Mouse (Mus musculus): ENCODE results near the gene Btbd11. TPM values are rescaled to one million over a fixed set of nuclear protein-coding genes. Genes with fewer than 3 reads are reported as not detected.

The Btbd11 gene
- total RNA-seq, 2 experiments from 2014 or later = 1.1 to 1.4 TPM

GRCm38 (mm10) chr10:85411120-85411519 is 24.5 kb downstream of the Btbd11 start:
- intact Hi-C loops (cut with DNase I) = no loop called here
- DNase-seq = no peak

DNA sequence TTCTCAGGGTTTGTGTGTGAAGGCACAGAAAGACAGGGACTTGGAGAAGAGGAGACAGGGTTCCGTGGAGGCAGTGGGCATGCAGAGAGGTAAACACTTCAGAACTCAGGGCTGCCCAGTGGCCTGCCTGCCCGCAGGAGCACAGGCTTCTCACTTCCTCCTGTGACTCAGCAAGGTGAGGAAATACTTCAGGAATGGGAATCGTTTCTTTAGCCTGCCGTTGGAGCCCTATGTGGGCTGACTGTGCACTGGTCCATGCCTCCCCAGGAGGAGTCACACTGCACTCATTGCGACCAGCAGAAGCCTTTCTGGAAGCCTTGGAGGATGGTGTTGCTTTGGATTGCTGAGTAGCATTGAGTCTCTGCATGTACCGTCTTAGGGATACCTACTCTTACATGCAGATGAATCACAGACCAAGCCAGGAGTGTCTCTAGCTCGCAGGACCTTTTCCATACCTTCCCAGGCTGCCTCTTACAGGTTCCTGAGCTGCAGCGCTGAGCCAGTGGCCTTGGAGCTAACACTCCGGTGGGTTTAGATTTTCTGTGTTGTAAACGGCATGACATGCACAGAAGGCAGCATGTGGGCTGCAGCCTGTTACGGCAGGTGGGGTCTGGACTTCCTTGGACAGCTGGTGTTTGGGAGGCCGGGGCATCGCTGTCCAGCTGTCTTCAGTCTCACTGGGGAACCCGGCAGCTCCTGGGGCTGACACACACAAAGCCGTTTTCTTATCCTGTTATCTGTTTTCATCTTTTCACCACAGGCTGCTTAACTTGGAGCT is 34.4 kb downstream of the Btbd11 start:
- DNase-seq = no peak
- intact Hi-C loops (cut with DNase I) = no loop called here

DNA sequence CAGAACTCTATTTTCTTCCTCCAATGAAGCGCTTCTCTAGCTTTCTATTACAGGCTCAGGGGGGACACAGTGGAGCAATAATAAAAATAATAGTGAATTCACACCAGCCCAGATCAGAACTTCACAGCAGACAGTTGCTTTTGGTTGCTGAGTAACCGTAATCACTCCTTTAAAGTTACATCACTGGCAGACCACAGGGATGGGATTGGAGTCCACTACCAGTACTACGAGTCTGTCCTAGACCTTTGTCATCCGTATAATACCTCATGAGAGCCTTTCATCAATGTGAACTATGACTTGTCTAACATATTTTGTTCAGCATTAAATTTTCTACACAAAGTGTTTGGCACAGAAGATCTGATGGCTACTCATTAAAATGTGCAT is 35.0 kb downstream of the Btbd11 start:
- intact Hi-C loops (cut with DNase I) = no loop called here
- DNase-seq = no peak

DNA sequence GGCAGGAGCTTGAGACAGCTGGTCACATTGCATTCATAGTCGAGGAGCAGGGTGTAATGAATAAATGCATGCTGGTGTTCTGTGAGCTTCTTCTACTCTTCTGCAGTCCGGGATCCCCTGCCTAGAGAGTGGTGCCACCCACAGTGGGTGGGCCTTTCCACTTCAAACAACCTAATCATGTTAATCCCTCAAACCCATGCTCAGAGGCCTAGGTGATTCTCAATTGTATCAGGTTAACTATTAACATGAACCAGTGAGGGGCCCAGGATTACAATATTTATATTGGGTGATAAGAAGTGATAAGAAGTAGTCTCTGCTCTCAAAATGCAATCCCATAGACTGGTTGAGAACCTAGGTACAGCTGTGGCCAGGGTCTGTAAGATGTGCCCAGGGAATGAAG is 39.1 kb downstream of the Btbd11 start:
- intact Hi-C loops (cut with DNase I) = no loop called here
- no peak for DNase-seq

DNA sequence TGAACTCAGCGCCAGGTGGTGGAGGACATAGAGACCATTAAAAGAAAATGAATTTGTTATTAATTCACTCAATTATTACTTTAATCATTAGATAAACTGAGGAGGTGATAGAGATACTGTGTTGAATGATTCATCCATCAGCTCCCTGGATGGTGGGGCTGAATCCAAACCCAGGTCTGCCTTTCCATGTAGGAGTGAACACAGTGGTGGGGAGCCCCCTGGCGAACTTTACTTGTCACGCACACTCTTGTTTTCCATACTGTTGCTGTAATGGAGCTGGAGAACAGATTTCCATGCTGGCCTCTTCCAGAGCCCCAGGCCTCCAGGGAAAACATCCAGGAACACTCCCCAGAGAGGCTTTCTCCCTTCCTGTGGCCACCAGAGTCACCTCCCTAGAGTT is 50.6 kb downstream of the Btbd11 start:
- intact Hi-C loops (cut with DNase I) = no loop called here
- DNase-seq = no peak

GRCm38 (mm10) chr10:85443371-85443770 is 56.8 kb downstream of the Btbd11 start:
- intact Hi-C loops (cut with DNase I) = no loop called here
- no peak for DNase-seq

- intact Hi-C loops (cut with DNase I) = no loop called here
- DNase-seq = no peak
These were observed 59.3 kb downstream of the Btbd11 start for GRCm38 (mm10) chr10:85445891-85446290.

GRCm38 (mm10) chr10:85446700-85447099 is 60.1 kb downstream of the Btbd11 start:
- no peak for DNase-seq
- intact Hi-C loops (cut with DNase I) = no loop called here

GRCm38 (mm10) chr10:85447869-85448268 is 61.3 kb downstream of the Btbd11 start:
- no peak for DNase-seq
- intact Hi-C loops (cut with DNase I) = no loop called here

DNA sequence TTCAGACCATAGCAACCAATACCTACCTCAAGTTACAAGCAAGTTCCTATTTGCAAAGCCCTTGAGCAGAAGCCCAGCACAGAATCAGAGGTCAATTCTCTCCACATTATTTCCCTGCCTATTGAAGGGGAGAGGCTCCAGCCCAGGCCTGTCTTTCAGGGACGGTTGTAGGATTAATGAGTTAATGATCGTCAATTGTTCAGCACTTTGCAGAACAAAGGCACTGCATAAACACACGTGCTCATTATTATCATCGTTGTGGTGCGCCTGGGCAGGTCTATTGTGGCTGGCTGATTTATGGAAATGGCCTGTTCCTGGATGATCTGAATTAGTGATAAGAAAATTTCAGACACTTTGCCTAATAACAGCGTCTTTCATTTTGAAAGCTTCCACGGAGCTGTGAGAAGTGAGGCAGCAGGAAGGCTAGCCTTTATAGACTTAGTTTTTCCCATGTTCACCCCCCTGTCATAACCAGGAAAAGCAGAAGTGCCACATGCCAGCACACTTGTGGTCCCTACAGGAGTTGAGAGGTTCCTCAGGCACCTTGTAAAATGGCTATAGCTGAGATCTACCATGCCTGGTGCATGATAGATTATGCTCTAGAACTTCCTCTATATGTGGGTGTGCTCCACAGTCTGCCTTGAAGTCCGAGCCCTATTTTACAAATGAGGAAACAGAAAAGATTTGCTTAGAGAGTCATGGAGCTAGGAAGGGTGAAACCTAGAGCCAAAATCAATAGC is 65.2 kb downstream of the Btbd11 start:
- intact Hi-C loops (cut with DNase I) = no loop called here
- DNase-seq = no peak

DNA sequence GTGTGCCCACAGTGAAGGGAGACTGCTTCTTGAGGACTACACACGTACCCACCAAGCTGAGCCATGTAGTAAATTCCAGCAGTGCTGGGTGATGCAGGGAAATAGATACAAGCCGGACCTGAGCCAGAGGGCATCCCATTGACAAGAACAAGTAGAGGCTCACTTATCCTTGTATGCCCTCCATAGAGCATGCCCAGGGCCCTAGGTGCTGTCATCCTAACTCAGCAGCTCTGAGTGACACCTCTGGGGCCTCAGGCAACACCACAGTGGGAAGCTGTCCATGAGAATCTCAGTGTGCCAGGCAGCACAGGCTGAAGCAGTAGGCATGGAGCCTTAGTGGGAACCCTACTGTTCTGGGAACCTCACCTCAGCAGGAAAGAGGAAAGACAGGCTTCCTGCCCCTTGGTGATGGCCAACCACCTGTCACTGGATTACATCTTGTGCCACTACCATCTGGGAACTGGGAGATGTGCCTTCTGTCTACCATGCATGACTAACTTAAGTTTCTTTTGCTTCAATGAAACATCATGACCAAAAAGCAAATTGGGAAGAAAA is 66.7 kb downstream of the Btbd11 start:
- no peak for DNase-seq
- intact Hi-C loops (cut with DNase I) = no loop called here

DNA sequence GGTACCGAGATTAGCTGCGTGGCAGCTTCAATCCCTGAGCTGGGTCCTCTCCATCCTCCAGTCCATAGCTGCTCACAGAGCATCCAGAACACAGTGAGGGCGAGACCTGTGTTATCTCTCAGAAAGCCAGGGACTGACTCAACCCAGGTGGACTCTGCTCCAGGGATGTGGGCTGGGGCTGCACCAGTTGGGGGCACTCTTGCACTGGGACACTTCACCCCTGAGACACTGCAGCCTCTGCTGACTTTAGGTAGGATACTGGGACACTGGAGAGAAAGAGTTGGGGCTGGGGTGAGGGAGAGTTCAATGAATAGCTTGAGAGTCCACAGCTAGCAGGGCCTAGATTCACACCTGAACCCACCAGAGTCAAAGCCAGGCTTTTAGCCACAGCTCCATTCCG is 69.4 kb downstream of the Btbd11 start:
- intact Hi-C loops (cut with DNase I) = no loop called here
- DNase-seq = no peak

DNA sequence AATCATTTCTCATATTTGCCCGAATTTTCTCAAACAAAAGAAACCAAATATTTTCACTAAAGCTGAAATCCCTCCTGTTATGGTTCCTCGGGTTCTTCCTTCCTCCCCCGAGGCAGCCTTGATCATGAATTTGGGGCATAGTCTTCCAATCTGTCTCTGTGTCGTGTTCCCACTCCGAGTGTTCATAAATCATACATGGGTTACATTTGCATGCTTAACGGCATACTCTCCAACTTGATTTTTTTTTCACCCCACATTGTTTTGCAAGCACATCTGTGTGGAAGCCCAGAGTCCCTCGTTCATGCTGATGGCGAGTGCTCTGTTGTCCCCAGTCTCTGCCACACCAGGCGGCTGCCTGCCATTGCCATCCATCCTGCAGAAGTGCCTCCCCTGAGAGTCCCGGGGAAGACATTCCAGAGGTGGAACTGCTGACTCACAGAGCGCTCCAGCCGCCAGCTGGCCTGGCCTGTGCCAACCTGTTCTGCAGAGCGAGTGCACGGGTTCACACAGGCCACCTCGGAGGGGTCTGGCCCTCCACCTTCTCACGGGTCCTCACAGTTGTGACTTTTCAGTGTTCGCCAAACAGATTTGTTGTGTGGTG is 72.2 kb downstream of the Btbd11 start:
- intact Hi-C loops (cut with DNase I) = no loop called here
- DNase-seq = peak; percentile 19 to 21

DNA sequence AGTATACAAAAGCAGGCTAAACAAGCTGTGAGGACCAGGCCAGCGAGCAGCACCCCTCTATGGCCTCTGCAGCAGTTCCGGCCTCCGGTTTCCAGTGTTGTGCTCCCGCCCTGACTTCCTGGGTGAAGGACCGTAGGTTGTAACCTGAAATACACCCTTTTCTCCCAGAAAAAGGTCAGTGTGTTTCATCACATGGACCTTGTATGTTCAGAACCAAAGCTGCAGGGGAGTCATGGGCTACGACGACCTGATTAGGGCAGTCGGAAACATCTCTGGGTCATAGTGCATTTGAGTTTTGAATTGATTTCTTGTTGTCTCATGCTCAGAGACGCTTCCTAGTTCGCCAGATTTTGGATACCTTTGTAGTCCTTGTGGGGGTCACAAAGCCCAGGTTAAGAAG is 74.1 kb downstream of the Btbd11 start:
- DNase-seq = no peak
- intact Hi-C loops (cut with DNase I) = loop anchor here (5.0 kb wide), 1 partner anchor 162 kb away; no protein-coding TSS in a partner anchor

DNA sequence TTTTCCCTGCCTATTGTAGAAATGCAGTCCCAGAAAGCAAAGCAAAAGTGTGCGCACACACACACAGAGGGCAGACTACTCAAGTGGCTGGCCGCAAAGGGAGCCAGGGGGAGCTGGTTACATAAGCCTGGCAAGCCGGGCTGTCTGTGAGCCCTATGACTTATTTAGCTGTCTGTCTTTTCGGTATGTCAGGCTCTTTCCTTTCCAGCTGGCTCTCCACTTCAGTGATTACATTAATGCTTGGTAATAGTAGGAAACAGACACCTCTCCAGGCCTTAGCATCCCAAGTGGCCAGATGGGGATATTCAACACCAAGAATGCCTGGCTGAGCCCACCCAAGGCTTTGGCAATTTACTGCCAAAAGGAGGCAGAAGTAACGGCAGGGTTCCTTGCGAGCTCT is 77.5 kb downstream of the Btbd11 start:
- intact Hi-C loops (cut with DNase I) = loop anchor here (5.0 kb wide), 1 partner anchor 158 kb away; no protein-coding TSS in a partner anchor
- DNase-seq = peak; percentile 19 to 43

GRCm38 (mm10) chr10:85465516-85466408 is 79.1 kb downstream of the Btbd11 start:
- DNase-seq = no peak
- intact Hi-C loops (cut with DNase I) = no loop called here

DNA sequence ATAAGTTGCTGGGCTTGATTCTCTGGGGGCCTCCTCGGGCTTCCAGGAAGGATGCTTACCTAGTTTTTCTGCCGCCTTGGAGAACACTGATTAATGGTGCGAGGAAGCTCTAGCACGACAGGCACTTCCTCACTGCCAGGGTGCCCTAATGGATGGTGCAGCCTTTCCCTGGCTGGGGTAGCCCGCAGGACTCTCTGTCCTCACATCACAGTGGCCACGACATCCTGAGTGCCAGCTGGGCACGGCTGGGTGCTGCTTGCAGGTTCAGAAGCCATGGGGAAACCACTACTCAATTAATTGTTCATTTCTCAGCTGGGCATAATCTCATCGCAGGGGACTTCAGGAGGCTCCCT is 79.8 kb downstream of the Btbd11 start:
- intact Hi-C loops (cut with DNase I) = no loop called here
- no peak for DNase-seq

DNA sequence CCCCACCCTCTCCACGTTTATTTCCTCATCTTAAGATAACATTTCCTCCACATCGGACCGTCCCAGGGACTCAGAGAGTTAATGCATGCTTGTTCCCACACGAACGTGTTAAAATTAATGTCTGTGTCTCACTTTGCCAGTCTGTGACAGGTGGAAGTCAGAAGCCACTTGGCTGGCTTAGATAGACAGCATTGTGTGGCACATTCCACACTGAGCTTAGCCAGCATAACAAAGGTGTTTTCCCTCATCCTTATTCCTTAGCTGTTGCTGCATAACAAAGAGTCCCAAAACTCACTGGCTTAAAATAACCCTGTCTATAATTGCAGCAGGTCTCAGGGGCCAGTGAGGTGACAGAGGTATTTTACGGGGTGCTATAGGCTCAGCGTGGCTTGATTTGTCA is 80.8 kb downstream of the Btbd11 start:
- intact Hi-C loops (cut with DNase I) = no loop called here
- no peak for DNase-seq

- intact Hi-C loops (cut with DNase I) = no loop called here
- no peak for DNase-seq
These were observed 81.9 kb downstream of the Btbd11 start for GRCm38 (mm10) chr10:85468527-85468926.

GRCm38 (mm10) chr10:85469341-85469740 is 82.7 kb downstream of the Btbd11 start:
- DNase-seq = no peak
- intact Hi-C loops (cut with DNase I) = no loop called here
